Mouse (Mus musculus): ENCODE results near the gene Mfsd4b1. TPM values are rescaled to one million over a fixed set of nuclear protein-coding genes. Genes with fewer than 3 reads are reported as not detected.
"Not testable (repeated sequence)": the region's sequence is repeated elsewhere in the genome, so short reads cannot be mapped to it uniquely, and the experiment has no call there.

The Mfsd4b1 gene
- total RNA-seq, 1 experiment: 0.09 TPM

- TF ChIP-seq ZNF384 (IDR thresholded peaks at IDR 0.05; ENCODE audit: low read depth, low read length) (no peak), CHD2 (IDR thresholded peaks at IDR 0.05; ENCODE audit: low read depth, low read length) (no peak), ZC3H11A (IDR thresholded peaks at IDR 0.05; ENCODE audit: borderline replicate concordance, low read depth, low read length) (no peak), MAFK (IDR thresholded peaks at IDR 0.05; ENCODE audit: insufficient read depth, low read depth, low read length) (no peak), HCFC1 (IDR thresholded peaks at IDR 0.05; ENCODE audit: borderline replicate concordance, insufficient read depth, low read length) (no peak)
- Histone ChIP-seq H3K27ac (ENCODE audit: insufficient read depth, low read depth, low read length, poor library complexity, severe bottlenecking) (no peak overlapping the region), H3K9me3 (ENCODE audit: control insufficient read depth, insufficient read depth, low read depth, low read length) (no peaks in the 10 kb centered on the region), H3K4me1 (ENCODE audit: control insufficient read depth in 2 of 2, insufficient read depth in 2 of 2, low read length in 2 of 2, poor library complexity in 1 of 2) (no peaks in the 10 kb centered on the region), H3K4me3 (ENCODE audit: insufficient read depth in 1 of 2, low read depth in 1 of 2, low read length in 2 of 2, poor library complexity in 1 of 2, severe bottlenecking in 1 of 2) (no peak overlapping the region), H3K36me3 (ENCODE audit: control insufficient read depth, insufficient read depth, low read length, poor library complexity, severe bottlenecking) (no peaks in the 10 kb centered on the region), H3K9ac (ENCODE audit: insufficient read depth, low read depth, low read length, poor library complexity, severe bottlenecking) (no peak overlapping the region)
- in situ Hi-C loops (cut with MboI; ENCODE audit: low sequenced_read_pairs in 2 of 2, unreplicated experiment in 2 of 2): no loop called here
- DNase-seq (ENCODE audit: low read depth, low spot score): no peak
Measured at GRCm38 (mm10) chr10:40019492-40019891, 5.6 kb downstream of the Mfsd4b1 start.

DNA sequence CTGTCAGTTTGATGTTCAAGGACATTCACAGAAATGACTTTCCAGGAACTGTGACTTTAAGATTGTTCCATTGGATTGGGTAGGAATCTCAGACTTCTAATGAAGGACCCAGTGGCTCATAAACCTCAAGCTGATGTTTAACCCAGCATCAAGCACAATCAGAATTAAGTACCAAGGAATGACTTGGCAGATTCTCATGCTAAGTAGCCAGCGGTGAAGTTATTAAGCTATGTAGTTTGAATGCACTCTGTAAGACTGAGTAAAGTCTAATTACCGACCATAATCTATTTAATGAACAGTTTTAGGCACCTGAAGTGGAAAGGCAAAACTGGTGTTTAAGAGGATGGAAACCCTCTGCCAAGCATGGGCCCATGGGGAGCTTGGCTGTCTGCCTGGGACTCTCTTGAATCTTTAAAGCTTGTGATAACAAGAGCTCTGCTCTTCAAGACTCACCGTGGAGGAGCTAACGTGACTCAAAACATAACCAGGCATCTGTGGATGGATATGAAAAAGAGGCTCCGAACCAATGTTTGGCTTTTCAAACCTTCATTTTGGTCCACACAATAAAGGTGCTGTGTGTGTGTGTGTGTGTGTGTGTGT, 6.7 kb downstream of the Mfsd4b1 start:
- no peak for DNase-seq (ENCODE audit: low read depth, low spot score)
- no peaks in the 10 kb centered on the region for H3K36me3 ChIP-seq (ENCODE audit: control insufficient read depth, insufficient read depth, low read length, poor library complexity, severe bottlenecking)
- no peaks in the 10 kb centered on the region for H3K4me1 ChIP-seq (ENCODE audit: control insufficient read depth in 2 of 2, insufficient read depth in 2 of 2, low read length in 2 of 2, poor library complexity in 1 of 2)
- H3K9me3 ChIP-seq (ENCODE audit: control insufficient read depth, insufficient read depth, low read depth, low read length): no peaks in the 10 kb centered on the region
- in situ Hi-C loops (cut with MboI; ENCODE audit: low sequenced_read_pairs in 2 of 2, unreplicated experiment in 2 of 2): no loop called here
- H3K4me3 ChIP-seq (ENCODE audit: insufficient read depth in 1 of 2, low read depth in 1 of 2, low read length in 2 of 2, poor library complexity in 1 of 2, severe bottlenecking in 1 of 2): no peak overlapping the region
- TF ChIP-seq ZNF384 (IDR thresholded peaks at IDR 0.05; ENCODE audit: low read depth, low read length) (no peak), ZC3H11A (IDR thresholded peaks at IDR 0.05; ENCODE audit: borderline replicate concordance, low read depth, low read length) (no peak), MAFK (IDR thresholded peaks at IDR 0.05; ENCODE audit: insufficient read depth, low read depth, low read length) (no peak), CHD2 (IDR thresholded peaks at IDR 0.05; ENCODE audit: low read depth, low read length) (no peak), HCFC1 (IDR thresholded peaks at IDR 0.05; ENCODE audit: borderline replicate concordance, insufficient read depth, low read length) (no peak)
- H3K9ac ChIP-seq (ENCODE audit: insufficient read depth, low read depth, low read length, poor library complexity, severe bottlenecking): no peak overlapping the region
- H3K27ac ChIP-seq (ENCODE audit: insufficient read depth, low read depth, low read length, poor library complexity, severe bottlenecking): no peak overlapping the region

DNA sequence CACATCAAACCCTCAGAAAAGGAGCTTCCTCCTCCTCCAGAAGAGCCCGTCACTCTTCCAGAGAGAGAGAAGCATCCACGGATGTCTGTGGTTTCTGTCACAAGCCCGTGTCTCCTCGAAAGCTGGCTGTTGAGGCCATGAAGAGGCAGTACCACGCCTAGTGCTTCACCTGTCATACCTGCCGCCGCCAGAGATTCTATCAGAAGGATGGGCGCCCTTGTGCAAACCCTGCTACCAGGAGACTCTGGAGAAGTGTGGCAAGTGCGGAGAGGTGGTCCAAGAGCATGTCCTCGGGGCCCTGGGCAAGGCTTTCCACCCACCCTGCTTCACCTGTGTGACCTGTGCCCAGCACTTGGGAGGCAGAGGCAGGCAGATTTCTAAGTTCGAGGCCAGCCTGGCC, 15.5 kb downstream of the Mfsd4b1 start:
- no peaks in the 10 kb centered on the region for H3K9me3 ChIP-seq (ENCODE audit: control insufficient read depth, insufficient read depth, low read depth, low read length)
- no peak overlapping the region for H3K4me3 ChIP-seq (ENCODE audit: insufficient read depth in 1 of 2, low read depth in 1 of 2, low read length in 2 of 2, poor library complexity in 1 of 2, severe bottlenecking in 1 of 2)
- no peak overlapping the region for H3K27ac ChIP-seq (ENCODE audit: insufficient read depth, low read depth, low read length, poor library complexity, severe bottlenecking)
- no peaks in the 10 kb centered on the region for H3K36me3 ChIP-seq (ENCODE audit: control insufficient read depth, insufficient read depth, low read length, poor library complexity, severe bottlenecking)
- in situ Hi-C loops (cut with MboI; ENCODE audit: low sequenced_read_pairs in 2 of 2, unreplicated experiment in 2 of 2): no loop called here
- H3K4me1 ChIP-seq (ENCODE audit: control insufficient read depth in 2 of 2, insufficient read depth in 2 of 2, low read length in 2 of 2, poor library complexity in 1 of 2): peaks cover 2 to 5% of the 10 kb centered on the region in 2 experiments; a peak in 2 of 4 replicates
- TF ChIP-seq ZC3H11A (IDR thresholded peaks at IDR 0.05; ENCODE audit: borderline replicate concordance, low read depth, low read length) (no peak), ZNF384 (IDR thresholded peaks at IDR 0.05; ENCODE audit: low read depth, low read length) (no peak), HCFC1 (IDR thresholded peaks at IDR 0.05; ENCODE audit: borderline replicate concordance, insufficient read depth, low read length) (no peak), MAFK (IDR thresholded peaks at IDR 0.05; ENCODE audit: insufficient read depth, low read depth, low read length) (no peak), CHD2 (IDR thresholded peaks at IDR 0.05; ENCODE audit: low read depth, low read length) (no peak)
- H3K9ac ChIP-seq (ENCODE audit: insufficient read depth, low read depth, low read length, poor library complexity, severe bottlenecking): no peak overlapping the region
- DNase-seq (ENCODE audit: low read depth, low spot score): no peak

GRCm38 (mm10) chr10:40008847-40009246, 16.2 kb downstream of the Mfsd4b1 start:
- in situ Hi-C loops (cut with MboI; ENCODE audit: low sequenced_read_pairs in 2 of 2, unreplicated experiment in 2 of 2); H3K4me1 ChIP-seq (ENCODE audit: control insufficient read depth in 2 of 2, insufficient read depth in 2 of 2, low read length in 2 of 2, poor library complexity in 1 of 2); H3K27ac ChIP-seq (ENCODE audit: insufficient read depth, low read depth, low read length, poor library complexity, severe bottlenecking); H3K9ac ChIP-seq (ENCODE audit: insufficient read depth, low read depth, low read length, poor library complexity, severe bottlenecking); H3K9me3 ChIP-seq (ENCODE audit: control insufficient read depth, insufficient read depth, low read depth, low read length); H3K36me3 ChIP-seq (ENCODE audit: control insufficient read depth, insufficient read depth, low read length, poor library complexity, severe bottlenecking); H3K4me3 ChIP-seq (ENCODE audit: insufficient read depth in 1 of 2, low read depth in 1 of 2, low read length in 2 of 2, poor library complexity in 1 of 2, severe bottlenecking in 1 of 2); DNase-seq (ENCODE audit: low read depth, low spot score): not testable (repeated sequence)

- no peaks in the 10 kb centered on the region for H3K36me3 ChIP-seq (ENCODE audit: control insufficient read depth, insufficient read depth, low read length, poor library complexity, severe bottlenecking)
- no peak overlapping the region for H3K4me3 ChIP-seq (ENCODE audit: insufficient read depth in 1 of 2, low read depth in 1 of 2, low read length in 2 of 2, poor library complexity in 1 of 2, severe bottlenecking in 1 of 2)
- no peaks in the 10 kb centered on the region for H3K9me3 ChIP-seq (ENCODE audit: control insufficient read depth, insufficient read depth, low read depth, low read length)
- no peak for TF ChIP-seq ZC3H11A (IDR thresholded peaks at IDR 0.05; ENCODE audit: borderline replicate concordance, low read depth, low read length)
- TF ChIP-seq HCFC1 (IDR thresholded peaks at IDR 0.05; ENCODE audit: borderline replicate concordance, insufficient read depth, low read length): no peak
- TF ChIP-seq CHD2 (IDR thresholded peaks at IDR 0.05; ENCODE audit: low read depth, low read length): no peak
- TF ChIP-seq ZNF384 (IDR thresholded peaks at IDR 0.05; ENCODE audit: low read depth, low read length): no peak
- TF ChIP-seq MAFK (IDR thresholded peaks at IDR 0.05; ENCODE audit: insufficient read depth, low read depth, low read length): no peak
- H3K4me1 ChIP-seq (ENCODE audit: control insufficient read depth in 2 of 2, insufficient read depth in 2 of 2, low read length in 2 of 2, poor library complexity in 1 of 2): peaks cover 2 to 5% of the 10 kb centered on the region in 2 experiments; a peak in 2 of 4 replicates
- DNase-seq (ENCODE audit: low read depth, low spot score): no peak
- in situ Hi-C loops (cut with MboI; ENCODE audit: low sequenced_read_pairs in 2 of 2, unreplicated experiment in 2 of 2): no loop called here
- H3K27ac ChIP-seq (ENCODE audit: insufficient read depth, low read depth, low read length, poor library complexity, severe bottlenecking): no peak overlapping the region
- no peak overlapping the region for H3K9ac ChIP-seq (ENCODE audit: insufficient read depth, low read depth, low read length, poor library complexity, severe bottlenecking)
Measured at GRCm38 (mm10) chr10:40007953-40008352, 17.1 kb downstream of the Mfsd4b1 start.
